Mouse (Mus musculus) liver, embryonic 14.5 days (tissue): ENCODE measurements around the gene Cdkn2a. TPM values are rescaled to one million over a fixed set of nuclear protein-coding genes. Genes with fewer than 3 reads are reported as not detected.

Experiments used
- ATAC-seq: fragments of 200-750 bp; cut with Nextera tagmentation; 2 replicates; pipeline ENCODE4 v1.8.0; 2017; ENCODE audit warnings: moderate number of reproducible peaks, mild to moderate bottlenecking, moderate library complexity; ENCODE audit not compliant: insufficient read depth
- DNase-seq, 3 experiments: peaks; one replicate each; pipeline ENCODE4 v3.0.0-alpha.2; 2012 to 2013; ENCODE audit warnings: low read depth in 3 of 3, low spot score in 3 of 3
- H3K27ac ChIP-seq: fragments of 300-500 bp; sonication (generic); 2 replicates; pipeline ENCODE4 v1.5.1; 2014; ENCODE audit warnings: moderate library complexity, mild to moderate bottlenecking, control low read depth, inconsistent platforms
- H3K27me3 ChIP-seq: fragments of 300-500 bp; sonication (generic); 2 replicates; pipeline ENCODE4 v1.6.1; 2014; ENCODE audit warnings: mild to moderate bottlenecking, low read length, moderate library complexity; ENCODE audit not compliant: control insufficient read depth, insufficient read depth
- H3K36me3 ChIP-seq: fragments of 300-500 bp; sonication (generic); replicated peaks from 2 replicates; pipeline ENCODE4 v1.6.1; 2014; ENCODE audit warnings: low read depth; ENCODE audit not compliant: control insufficient read depth, insufficient read depth
- H3K4me1 ChIP-seq, 2 experiments: fragments of 200-500 bp in 1 of 2; fragments of 300-500 bp in 1 of 2; sonication (generic) in 1 of 2; replicated peaks; 2 replicates each; pipeline ENCODE4 v1.6.1; 2012 to 2014; ENCODE audit warnings: antibody characterized with exemption in 1 of 2, inconsistent platforms in 1 of 2, low read length in 1 of 2; ENCODE audit not compliant: control insufficient read depth in 2 of 2, insufficient read depth in 2 of 2
- H3K4me2 ChIP-seq: fragments of 300-500 bp; sonication (generic); 2 replicates; pipeline ENCODE4 v1.6.1; 2014; ENCODE audit warnings: low read depth, mild to moderate bottlenecking, control low read depth, moderate library complexity
- H3K4me3 ChIP-seq, 2 experiments: fragments of 200-500 bp in 1 of 2; fragments of 300-500 bp in 1 of 2; sonication (generic) in 1 of 2; 2 replicates each; pipeline ENCODE4 v1.5.1; 2012 to 2014; ENCODE audit warnings: low read depth in 2 of 2, low read length in 2 of 2, mild to moderate bottlenecking in 2 of 2, control low read depth in 1 of 2, inconsistent platforms in 1 of 2, moderate library complexity in 1 of 2; ENCODE audit not compliant: insufficient read depth in 1 of 2
- H3K9ac ChIP-seq: fragments of 300-500 bp; sonication (generic); replicated peaks from 2 replicates; pipeline ENCODE4 v1.6.1; 2014; ENCODE audit warnings: mild to moderate bottlenecking, control low read depth, moderate library complexity
- H3K9me3 ChIP-seq: fragments of 300-500 bp; sonication (generic); 2 replicates; pipeline ENCODE4 v1.6.1; 2016; ENCODE audit warnings: low read length, mixed read lengths; ENCODE audit not compliant: control insufficient read depth
- CTCF ChIP-seq: IDR thresholded peaks from 2 replicates; pipeline ENCODE4 v1.5.1; 2016; ENCODE audit warnings: antibody characterized with exemption, low read depth, control low read depth
- EP300 ChIP-seq: IDR thresholded peaks from 2 replicates; pipeline ENCODE4 v1.6.1; 2016; ENCODE audit warnings: antibody characterized with exemption, low read depth
- WGBS: fragments of 180-500 bp; shearing (Covaris S2); extraction: QIAGEN DNeasy Blood & Tissue Kit; methylation state at CpG from one replicate; pipeline ENCODE4 v1.1.7; 2014; ENCODE audit not compliant: insufficient replicate concordance; 5-methylcytosine and 5-hydroxymethylcytosine counted together
- polyA plus RNA-seq, 2 experiments: library from polyadenylated mRNA; depleted of rRNA in 1 of 2; stranded (reverse) in 1 of 2; unstranded in 1 of 2; fragments of >200 nt; fragmentation: Nextera tagmentation in 1 of 2; extraction: Ambion mirVana in 1 of 2; gene quantifications; 2 replicates each; pipeline versions ENCODE4 v1.2.1 to v1.2.3; 2012 to 2014

The Cdkn2a gene
- polyA plus RNA-seq, 2 experiments, result not detected

DNA sequence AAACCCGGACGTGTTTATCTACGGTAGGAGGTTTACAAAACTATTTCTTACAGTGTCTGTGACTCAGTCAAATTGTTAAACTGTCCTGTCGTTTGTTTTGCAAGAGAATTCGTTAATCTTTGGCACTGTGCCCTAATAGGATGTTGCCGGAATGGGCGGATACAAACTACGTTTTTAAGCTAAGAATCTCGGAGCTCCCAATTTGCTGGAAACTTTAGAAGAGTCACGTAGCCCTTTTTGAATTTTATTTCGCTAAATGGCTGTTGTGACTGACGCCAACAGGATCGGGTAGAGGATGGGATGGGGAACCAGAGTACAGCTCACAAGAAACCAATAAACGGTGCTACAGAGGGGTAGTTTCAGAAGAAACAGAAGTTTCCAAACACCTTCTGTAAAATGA lies 20.4 kb downstream of the Cdkn2a start:
- WGBS, result 1% methylated on average over 14 of the region's 14 CpGs
- Histone ChIP-seq H3K27me3 (peaks cover 82% of the 10 kb centered on the region), H3K4me1 (no peaks in the 10 kb centered on the region), H3K27ac (no peak overlapping the region), H3K9ac (no peak overlapping the region), H3K9me3 (no peaks in the 10 kb centered on the region), H3K36me3 (no peaks in the 10 kb centered on the region), H3K4me2 (no peak overlapping the region), H3K4me3 (no peak overlapping the region)
- ATAC-seq (no peak), DNase-seq (no peak)
- TF ChIP-seq CTCF (no peak), EP300 (no peak)

GRCm38 (mm10) chr4:89273585-89273984 lies 20.9 kb downstream of the Cdkn2a start:
- Histone ChIP-seq H3K4me2 (no peak overlapping the region), H3K36me3 (no peaks in the 10 kb centered on the region), H3K27ac (no peak overlapping the region), H3K27me3 (peaks cover 78% of the 10 kb centered on the region), H3K9me3 (no peaks in the 10 kb centered on the region), H3K4me1 (no peaks in the 10 kb centered on the region), H3K4me3 (no peak overlapping the region), H3K9ac (no peak overlapping the region)
- WGBS, result 1% methylated on average over 9 of the region's 9 CpGs
- no peak for ATAC-seq
- DNase-seq, result no peak
- TF ChIP-seq EP300, result no peak
- no peak for TF ChIP-seq CTCF

DNA sequence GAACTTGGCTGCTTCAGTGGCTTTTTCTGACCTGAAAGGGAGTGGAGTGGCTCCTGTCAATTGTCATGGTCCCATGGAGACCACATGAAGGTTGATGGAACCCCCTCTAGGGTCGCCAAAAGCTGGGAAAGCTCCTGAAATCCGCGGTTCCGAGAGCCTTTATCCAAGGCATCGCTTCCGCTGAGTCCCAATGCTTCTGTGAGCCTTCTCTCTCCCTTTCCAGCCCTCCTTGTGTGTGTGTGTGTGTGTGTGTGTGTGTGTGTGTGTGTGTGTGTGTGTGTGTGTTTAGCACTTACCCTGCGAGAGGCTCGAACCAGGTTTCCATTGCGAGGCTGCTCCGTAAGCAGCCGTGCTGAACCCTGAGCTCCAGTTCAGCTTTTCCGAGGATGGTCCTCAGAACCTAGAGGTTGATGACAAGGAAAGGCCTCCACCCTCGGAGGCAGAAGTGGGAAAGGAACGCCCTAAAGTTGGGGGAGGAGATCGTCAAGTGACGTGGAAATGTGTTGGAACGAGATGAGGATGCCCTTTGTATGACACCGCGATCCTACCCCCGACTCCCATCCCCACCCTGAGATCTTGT lies 21.4 kb downstream of the Cdkn2a start:
- WGBS, result under 1% methylated on average over 20 of the region's 20 CpGs
- Histone ChIP-seq H3K4me1 (no peaks in the 10 kb centered on the region), H3K27me3 (peaks cover 73% of the 10 kb centered on the region), H3K27ac (no peak overlapping the region), H3K4me2 (no peak overlapping the region), H3K9ac (no peak overlapping the region), H3K9me3 (no peaks in the 10 kb centered on the region), H3K4me3 (no peak overlapping the region), H3K36me3 (no peaks in the 10 kb centered on the region)
- DNase-seq (no peak), ATAC-seq (no peak)
- TF ChIP-seq CTCF, result no peak
- TF ChIP-seq EP300, result no peak

GRCm38 (mm10) chr4:89272101-89272718 lies 22.2 kb downstream of the Cdkn2a start:
- peaks cover 64% of the 10 kb centered on the region for H3K27me3 ChIP-seq
- H3K9me3 ChIP-seq, result no peaks in the 10 kb centered on the region
- ATAC-seq (no peak), DNase-seq (no peak)
- no peaks in the 10 kb centered on the region for H3K36me3 ChIP-seq
- H3K4me1 ChIP-seq, result no peaks in the 10 kb centered on the region
- no peak overlapping the region for H3K4me3 ChIP-seq
- no peak overlapping the region for H3K27ac ChIP-seq
- WGBS, result 5% methylated on average over 18 of the region's 18 CpGs
- no peak for TF ChIP-seq CTCF
- no peak for TF ChIP-seq EP300
- H3K4me2 ChIP-seq, result no peak overlapping the region
- no peak overlapping the region for H3K9ac ChIP-seq

GRCm38 (mm10) chr4:89257768-89258167 lies 36.7 kb downstream of the Cdkn2a start:
- ATAC-seq, result no peak
- no peak overlapping the region for H3K27ac ChIP-seq

More at GRCm38 (mm10) chr4:89257768-89258167, 36.7 kb downstream of the Cdkn2a start:
- 28% methylated on average over 1 of the region's 1 CpGs for WGBS
- no peaks in the 10 kb centered on the region for H3K36me3 ChIP-seq
- no peak for DNase-seq
- no peaks in the 10 kb centered on the region for H3K27me3 ChIP-seq
- TF ChIP-seq CTCF (no peak), EP300 (no peak)
- no peaks in the 10 kb centered on the region for H3K9me3 ChIP-seq
- H3K4me3 ChIP-seq, result no peak overlapping the region
- no peaks in the 10 kb centered on the region for H3K4me1 ChIP-seq
- H3K4me2 ChIP-seq, result no peak overlapping the region
- H3K9ac ChIP-seq, result no peak overlapping the region
